Mouse (Mus musculus) large intestine, adult 2 months (tissue): ENCODE data around the gene Atp6v0e2. TPM values are rescaled to one million over a fixed set of nuclear protein-coding genes. Genes with fewer than 3 reads are reported as not detected.

ENCODE experiments used
- DNase-seq: peaks from one replicate; pipeline ENCODE4 v3.0.0-alpha.2; 2012; ENCODE audit warnings: low read depth, low spot score
- WGBS: fragments of 180-500 bp; shearing (Covaris S2); methylation state at CpG from one replicate; pipeline ENCODE4 v1.1.7; 2018; 5-methylcytosine and 5-hydroxymethylcytosine counted together
- polyA plus RNA-seq: library from polyadenylated mRNA; depleted of rRNA; stranded (reverse); fragments of >200 nt; gene quantifications from 2 replicates; pipeline ENCODE4 v1.2.3, GENCODE M21; 2012; rRNA removed

Gene Atp6v0e2
- polyA plus RNA-seq, 1 experiment = 45.9 TPM

- no peak for DNase-seq
- WGBS = 64% methylated on average over 8 of the region's 8 CpGs
These were observed 31.8 kb downstream of the Atp6v0e2 start for GRCm38 (mm10) chr6:48569065-48569807.

- DNase-seq = no peak
- WGBS = 86% methylated on average over 5 of the region's 5 CpGs
These were observed 34.6 kb downstream of the Atp6v0e2 start for GRCm38 (mm10) chr6:48572014-48572413.

- DNase-seq = no peak
These were observed 35.2 kb downstream of the Atp6v0e2 start, which contains the start of gene Rarres2 for GRCm38 (mm10) chr6:48572572-48573061. Gene Rarres2 (minus strand): TSS chr6:48572789.

GRCm38 (mm10) chr6:48573280-48573679 lies 35.9 kb downstream of the Atp6v0e2 start:
- DNase-seq = no peak
- 69% methylated on average over 10 of the region's 10 CpGs for WGBS

More at GRCm38 (mm10) chr6:48572572-48573061, 35.2 kb downstream of the Atp6v0e2 start, which contains the start of gene Rarres2:
- WGBS = 38% methylated on average over 6 of the region's 6 CpGs

GRCm38 (mm10) chr6:48573981-48574380 lies 36.6 kb downstream of the Atp6v0e2 start:
- DNase-seq = no peak
- WGBS = 76% methylated on average over 3 of the region's 3 CpGs

- no peak for DNase-seq
- WGBS = 47% methylated on average over 5 of the region's 5 CpGs
These were observed 41.3 kb downstream of the Atp6v0e2 start for GRCm38 (mm10) chr6:48578736-48579135.

- DNase-seq = no peak
- 13% methylated on average over 5 of the region's 5 CpGs for WGBS
These were observed 41.8 kb downstream of the Atp6v0e2 start for GRCm38 (mm10) chr6:48579215-48579648.

GRCm38 (mm10) chr6:48581257-48581656 lies 43.8 kb downstream of the Atp6v0e2 start:
- 57% methylated on average over 3 of the region's 3 CpGs for WGBS
- no peak for DNase-seq

GRCm38 (mm10) chr6:48582037-48582436 lies 44.6 kb downstream of the Atp6v0e2 start:
- WGBS = 76% methylated on average over 3 of the region's 3 CpGs
- no peak for DNase-seq

- WGBS = 74% methylated on average over 6 of the region's 6 CpGs
- no peak for DNase-seq
These were observed 51.9 kb downstream of the Atp6v0e2 start, which contains the start of gene Gm45021 for GRCm38 (mm10) chr6:48589194-48589750. Gene Gm45021 (plus strand): TSS chr6:48589610.

Other genes with a start within 250 kb of the Atp6v0e2 start
- 11.4 and 11.6 TPM in 2 replicates for gene Krba1, start 142.0 kb upstream of the Atp6v0e2 start, polyA plus RNA-seq
- 13.2 and 19.4 TPM in 2 replicates for gene Zfp467, start 91.8 kb upstream of the Atp6v0e2 start, polyA plus RNA-seq
- 1.0 and 1.1 TPM in 2 replicates for gene Sspo, start 89.4 kb upstream of the Atp6v0e2 start, polyA plus RNA-seq
- 12.1 and 17.2 TPM in 2 replicates for gene Lrrc61, start 17.2 kb downstream of the Atp6v0e2 start, polyA plus RNA-seq
- gene Rarres2, start 35.2 kb downstream of the Atp6v0e2 start, polyA plus RNA-seq = 80.9 and 95.3 TPM in 2 replicates
- gene Gm45021, start 52.0 kb downstream of the Atp6v0e2 start, polyA plus RNA-seq = not detected in 2 replicates
- 8.5 and 9.5 TPM in 2 replicates for gene Repin1, start 56.3 kb downstream of the Atp6v0e2 start, polyA plus RNA-seq
- not detected in 2 replicates for gene Gm44965, start 56.3 kb downstream of the Atp6v0e2 start, polyA plus RNA-seq
- gene Zfp775, start 64.4 kb downstream of the Atp6v0e2 start, polyA plus RNA-seq = 1.6 and 1.9 TPM in 2 replicates
- gene AI854703, start 89.1 kb downstream of the Atp6v0e2 start, polyA plus RNA-seq = 0.52 and 0.63 TPM in 2 replicates
- gene Gimap8, start 109.6 kb downstream of the Atp6v0e2 start, polyA plus RNA-seq = 2.6 and 4.5 TPM in 2 replicates
- 5.6 and 8.2 TPM in 2 replicates for gene Gimap9, start 138.5 kb downstream of the Atp6v0e2 start, polyA plus RNA-seq
- gene Gimap4, start 146.9 kb downstream of the Atp6v0e2 start, polyA plus RNA-seq = 20.7 and 24.6 TPM in 2 replicates
- 11.9 and 12.3 TPM in 2 replicates for gene Gimap6, start 170.6 kb downstream of the Atp6v0e2 start, polyA plus RNA-seq
- 0.17 TPM in 1 of 2 replicates, not detected in the other for gene Gm28053, start 181.0 kb downstream of the Atp6v0e2 start, polyA plus RNA-seq
- 4.7 and 5.0 TPM in 2 replicates for gene Gimap7, start 181.0 kb downstream of the Atp6v0e2 start, polyA plus RNA-seq
- 12.2 and 13.9 TPM in 2 replicates for gene Gimap1, start 201.4 kb downstream of the Atp6v0e2 start, polyA plus RNA-seq
- 13.0 and 15.0 TPM in 2 replicates for gene Gimap5, start 208.6 kb downstream of the Atp6v0e2 start, polyA plus RNA-seq
- 22.1 and 22.2 TPM in 2 replicates for gene Gimap3, start 233.2 kb downstream of the Atp6v0e2 start, polyA plus RNA-seq